Mouse (Mus musculus): ENCODE results near the gene Sh3pxd2b. TPM values are rescaled to one million over a fixed set of nuclear protein-coding genes. Genes with fewer than 3 reads are reported as not detected.

Gene Sh3pxd2b
- polyA plus RNA-seq, 1 experiment from 2014 or later, result 23.4 TPM

DNA sequence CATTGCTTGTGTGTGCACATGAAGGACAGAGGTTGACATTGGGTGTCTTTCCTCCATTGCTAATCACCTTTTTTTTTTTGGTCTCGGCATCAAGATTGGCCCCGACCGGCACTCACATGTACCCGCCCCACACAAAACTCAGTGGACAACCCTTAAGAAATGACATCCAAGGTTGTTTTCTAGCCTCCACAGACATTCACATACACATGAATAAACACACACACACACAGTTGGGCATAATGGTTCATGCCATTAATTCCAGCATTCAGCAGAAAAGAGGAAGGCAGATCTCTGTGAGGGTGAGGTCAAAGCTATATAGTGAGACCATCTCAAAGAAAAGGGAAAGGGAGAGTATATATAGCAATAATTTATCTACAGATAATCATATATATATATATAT, 105.1 kb downstream of the Sh3pxd2b start:
- no peaks in the 10 kb centered on the region for H3K27me3 ChIP-seq (ENCODE audit: control insufficient read depth, insufficient read depth, low read depth, low read length)
- no peak overlapping the region for H3K27ac ChIP-seq (ENCODE audit: low read length)
- ATAC-seq (ENCODE audit: low read depth), result no peak
- no peaks in the 10 kb centered on the region for H3K36me3 ChIP-seq (ENCODE audit: control insufficient read depth, insufficient read depth, low read length)
- H3K9me3 ChIP-seq (ENCODE audit: control insufficient read depth, low read length), result no peaks in the 10 kb centered on the region
- WGBS, result 89% methylated on average over 4 of the region's 4 CpGs
- no peak overlapping the region for H3K4me2 ChIP-seq (ENCODE audit: low read depth, low read length)
- 0 out of 2 replicates have a peak, but pooled peaks cover 3% of the 10 kb centered on the region for H3K4me1 ChIP-seq (replicated peaks; ENCODE audit: control insufficient read depth, insufficient read depth, low read length)
- H3K9ac ChIP-seq (ENCODE audit: low read length), result no peak overlapping the region
- no peak overlapping the region for H3K4me3 ChIP-seq (ENCODE audit: low read length)

DNA sequence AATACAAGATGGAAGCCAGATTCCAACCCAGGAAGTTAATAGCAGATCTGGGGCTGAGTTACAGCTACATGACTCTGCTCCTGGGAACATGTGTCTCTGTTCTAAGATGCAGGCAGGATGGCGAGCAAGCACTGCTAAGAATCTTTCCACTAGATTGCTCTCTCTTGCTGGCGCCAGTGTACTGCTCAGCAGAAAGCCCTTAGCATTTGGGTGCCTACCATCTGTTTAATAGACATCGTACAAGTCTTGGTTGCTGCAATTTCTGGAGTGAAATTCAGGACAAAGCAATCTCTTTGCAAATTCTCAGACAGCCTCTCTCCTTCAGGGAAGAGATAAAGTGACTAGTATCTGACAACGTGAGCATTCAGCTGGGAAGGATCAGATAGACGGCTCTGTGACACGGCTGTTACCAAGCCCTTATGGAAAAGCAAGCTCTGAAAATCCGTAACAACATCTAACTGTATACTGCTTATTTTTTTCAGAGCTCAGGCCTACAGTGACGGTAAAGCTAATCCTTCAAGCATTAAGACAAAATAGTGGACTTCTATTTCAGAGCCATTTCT, 105.8 kb downstream of the Sh3pxd2b start:
- 0 out of 2 replicates have a peak, but pooled peaks cover 3% of the 10 kb centered on the region for H3K4me1 ChIP-seq (replicated peaks; ENCODE audit: control insufficient read depth, insufficient read depth, low read length)
- H3K27ac ChIP-seq (ENCODE audit: low read length), result peak overlapping the region; percentile 12; the same call in 1 of the 2 replicates
- peak overlapping the region; percentile 10; the same call in 1 of the 2 replicates for H3K9ac ChIP-seq (ENCODE audit: low read length)
- 62% methylated on average over 8 of the region's 8 CpGs for WGBS
- no peaks in the 10 kb centered on the region for H3K9me3 ChIP-seq (ENCODE audit: control insufficient read depth, low read length)
- H3K4me3 ChIP-seq (ENCODE audit: low read length), result no peak overlapping the region
- ATAC-seq (ENCODE audit: low read depth), result no peak
- H3K27me3 ChIP-seq (ENCODE audit: control insufficient read depth, insufficient read depth, low read depth, low read length), result no peaks in the 10 kb centered on the region
- H3K36me3 ChIP-seq (ENCODE audit: control insufficient read depth, insufficient read depth, low read length), result no peaks in the 10 kb centered on the region
- no peak overlapping the region for H3K4me2 ChIP-seq (ENCODE audit: low read depth, low read length)

DNA sequence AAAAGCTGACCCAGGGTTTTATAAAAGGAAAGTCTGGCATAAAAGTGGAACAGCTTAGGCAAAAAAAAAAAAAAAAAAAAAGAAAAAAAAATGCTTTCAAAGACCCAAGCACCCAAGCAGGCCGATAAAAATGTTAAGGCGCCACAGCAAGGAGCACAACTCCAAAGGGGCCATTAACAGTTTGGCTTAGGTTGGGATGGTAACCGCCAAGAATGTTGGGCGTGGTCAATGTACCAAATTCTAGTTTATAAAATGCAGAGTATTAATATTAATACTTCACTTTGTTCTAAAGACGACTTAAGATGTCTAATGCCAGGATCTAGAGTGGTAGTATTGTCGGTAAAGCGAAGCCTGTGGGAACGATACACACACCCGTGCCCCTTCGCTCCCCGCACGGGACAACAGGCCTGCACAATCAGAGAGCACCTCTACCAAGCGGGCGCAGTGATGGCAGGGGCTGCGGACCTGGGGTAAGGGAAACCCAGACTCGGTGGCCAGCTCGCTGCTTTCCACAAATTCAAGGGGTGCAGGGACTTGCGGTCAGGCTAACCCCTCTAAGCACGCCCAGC, 106.7 kb downstream of the Sh3pxd2b start:
- peak overlapping the region; percentile 92 for H3K4me2 ChIP-seq (ENCODE audit: low read depth, low read length)
- no peaks in the 10 kb centered on the region for H3K36me3 ChIP-seq (ENCODE audit: control insufficient read depth, insufficient read depth, low read length)
- peak overlapping the region; percentile 94 for H3K4me3 ChIP-seq (ENCODE audit: low read length)
- peak overlapping the region; percentile 97 for H3K9ac ChIP-seq (ENCODE audit: low read length)
- 3% methylated on average over 19 of the region's 19 CpGs for WGBS
- H3K9me3 ChIP-seq (ENCODE audit: control insufficient read depth, low read length), result no peaks in the 10 kb centered on the region
- H3K4me1 ChIP-seq (replicated peaks; ENCODE audit: control insufficient read depth, insufficient read depth, low read length), result 0 out of 2 replicates have a peak, but pooled peaks cover 3% of the 10 kb centered on the region
- no peaks in the 10 kb centered on the region for H3K27me3 ChIP-seq (ENCODE audit: control insufficient read depth, insufficient read depth, low read depth, low read length)
- H3K27ac ChIP-seq (ENCODE audit: low read length), result peak overlapping the region; percentile 97
- no peak for ATAC-seq (ENCODE audit: low read depth)

DNA sequence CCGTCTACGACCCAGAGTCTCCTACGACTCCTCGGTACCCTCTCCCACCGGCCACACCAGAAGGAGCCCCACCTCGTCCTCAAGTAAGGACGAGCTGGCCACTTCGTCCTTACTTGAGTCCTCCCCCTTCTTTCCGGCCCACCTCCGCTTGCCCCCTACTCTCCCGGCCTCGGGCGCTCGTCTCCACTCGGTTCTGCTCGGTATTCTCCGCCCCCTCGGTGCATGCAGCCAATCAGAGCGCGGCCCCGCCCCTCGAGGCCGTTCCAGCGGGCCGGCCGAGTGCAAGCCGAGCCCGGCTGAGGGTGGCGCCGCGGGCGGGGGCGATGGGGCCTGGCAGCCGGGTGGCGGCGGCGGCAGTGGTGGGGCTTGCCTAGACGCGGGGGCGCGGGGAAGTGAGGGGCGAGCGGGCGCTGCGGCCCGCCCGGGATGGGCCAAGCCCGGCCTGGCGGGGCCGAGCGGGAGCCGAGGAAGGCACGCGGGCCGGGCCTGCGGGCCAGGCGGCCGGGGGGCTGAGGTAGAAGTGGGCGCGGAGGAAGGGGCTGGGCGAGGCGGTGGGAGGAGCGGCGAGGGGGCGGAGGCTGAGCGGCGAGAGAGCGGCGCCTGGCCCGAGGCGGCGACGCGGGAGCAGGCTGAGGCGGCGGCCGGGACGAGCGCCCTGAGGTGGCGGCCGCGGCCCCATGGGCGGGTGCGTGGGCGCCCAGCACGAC, 107.3 kb downstream of the Sh3pxd2b start, which contains the start of gene Ubtd2:
Gene Ubtd2 (plus strand): TSS at position 571 of the 707 bp plus-strand sequence.
- Histone ChIP-seq H3K36me3 (ENCODE audit: control insufficient read depth, insufficient read depth, low read length) (no peaks in the 10 kb centered on the region), H3K4me2 (ENCODE audit: low read depth, low read length) (peak within 1 kb of the TSS; percentile 92), H3K9ac (ENCODE audit: low read length) (peak within 1 kb of the TSS; percentile 97), H3K4me1 (replicated peaks; ENCODE audit: control insufficient read depth, insufficient read depth, low read length) (0 out of 2 replicates have a peak, but pooled peaks cover 3% of the 10 kb centered on the region), H3K27ac (ENCODE audit: low read length) (peak within 1 kb of the TSS; percentile 97), H3K4me3 (ENCODE audit: low read length) (peak within 1 kb of the TSS; percentile 94), H3K27me3 (ENCODE audit: control insufficient read depth, insufficient read depth, low read depth, low read length) (no peaks in the 10 kb centered on the region), H3K9me3 (ENCODE audit: control insufficient read depth, low read length) (no peaks in the 10 kb centered on the region)
- peak; percentile 98 for ATAC-seq (ENCODE audit: low read depth)
- under 1% methylated on average over 56 of the region's 86 CpGs for WGBS

DNA sequence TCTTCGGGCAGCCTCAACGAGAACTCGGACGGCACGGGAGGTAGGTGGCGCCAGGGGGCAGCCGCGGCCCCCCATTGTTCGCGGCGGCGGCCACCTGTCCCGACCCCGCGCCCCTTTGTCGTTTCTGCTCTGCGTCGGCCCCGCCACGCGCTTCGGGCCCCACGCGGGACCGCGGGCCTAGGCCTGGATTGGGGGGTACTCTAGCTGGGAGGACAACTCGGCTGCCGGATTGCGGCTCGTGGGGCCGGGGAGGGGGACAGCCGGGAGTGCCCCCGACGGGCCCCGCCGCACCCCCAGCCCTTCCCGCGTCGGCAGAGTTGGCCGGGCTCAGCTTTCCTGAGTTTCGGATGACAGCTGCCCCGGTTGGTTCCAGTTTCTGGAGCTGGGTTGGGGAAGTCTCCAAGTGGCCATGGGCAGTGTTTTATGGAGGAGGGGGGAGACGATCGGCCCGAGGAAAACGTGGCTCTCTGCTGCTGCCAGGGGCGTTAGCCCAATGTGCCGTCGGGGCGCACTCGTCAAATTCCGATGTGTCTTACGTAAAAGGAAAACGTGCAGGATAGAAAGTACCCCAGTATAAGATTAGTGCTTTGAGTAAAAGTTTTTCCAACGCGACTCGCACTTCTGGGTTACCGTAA, 108.0 kb downstream of the Sh3pxd2b start:
- Histone ChIP-seq H3K4me3 (ENCODE audit: low read length) (peak overlapping the region; percentile 94), H3K27ac (ENCODE audit: low read length) (peak overlapping the region; percentile 97), H3K4me2 (ENCODE audit: low read depth, low read length) (peak overlapping the region; percentile 66), H3K36me3 (ENCODE audit: control insufficient read depth, insufficient read depth, low read length) (no peaks in the 10 kb centered on the region), H3K4me1 (replicated peaks; ENCODE audit: control insufficient read depth, insufficient read depth, low read length) (0 out of 2 replicates have a peak, but pooled peaks cover 3% of the 10 kb centered on the region), H3K9ac (ENCODE audit: low read length) (peak overlapping the region; percentile 97), H3K9me3 (ENCODE audit: control insufficient read depth, low read length) (no peaks in the 10 kb centered on the region), H3K27me3 (ENCODE audit: control insufficient read depth, insufficient read depth, low read depth, low read length) (no peaks in the 10 kb centered on the region)
- under 1% methylated on average over 58 of the region's 58 CpGs for WGBS
- peak; percentile 27 for ATAC-seq (ENCODE audit: low read depth)

DNA sequence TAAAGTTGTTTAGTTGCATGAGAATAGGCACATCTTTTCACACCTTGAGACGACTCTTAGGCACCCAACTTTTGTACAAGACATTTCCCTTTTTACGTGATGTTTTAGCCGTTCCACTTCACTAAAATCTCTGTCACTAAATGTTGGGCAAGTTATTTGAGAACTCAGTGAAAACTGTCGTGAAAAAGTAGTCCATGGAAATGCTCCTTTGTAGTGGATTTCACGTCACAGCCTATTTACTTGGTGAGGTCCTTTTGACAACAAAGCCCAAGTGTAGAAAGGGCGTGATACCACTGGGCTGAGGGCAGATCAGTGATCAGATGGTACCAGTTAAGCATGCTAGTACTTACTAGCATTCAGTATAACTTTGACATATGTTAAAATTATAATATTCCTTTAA, 108.7 kb downstream of the Sh3pxd2b start:
- Histone ChIP-seq H3K36me3 (ENCODE audit: control insufficient read depth, insufficient read depth, low read length) (no peaks in the 10 kb centered on the region), H3K4me2 (ENCODE audit: low read depth, low read length) (peak overlapping the region; percentile 66), H3K4me1 (replicated peaks; ENCODE audit: control insufficient read depth, insufficient read depth, low read length) (0 out of 2 replicates have a peak, but pooled peaks cover 3% of the 10 kb centered on the region), H3K27me3 (ENCODE audit: control insufficient read depth, insufficient read depth, low read depth, low read length) (no peaks in the 10 kb centered on the region), H3K4me3 (ENCODE audit: low read length) (peak overlapping the region; percentile 94), H3K27ac (ENCODE audit: low read length) (peak overlapping the region; percentile 97; the same call in 1 of the 2 replicates), H3K9me3 (ENCODE audit: control insufficient read depth, low read length) (no peaks in the 10 kb centered on the region), H3K9ac (ENCODE audit: low read length) (peak overlapping the region; percentile 97)
- 4% methylated on average over 6 of the region's 6 CpGs for WGBS
- no peak for ATAC-seq (ENCODE audit: low read depth)

DNA sequence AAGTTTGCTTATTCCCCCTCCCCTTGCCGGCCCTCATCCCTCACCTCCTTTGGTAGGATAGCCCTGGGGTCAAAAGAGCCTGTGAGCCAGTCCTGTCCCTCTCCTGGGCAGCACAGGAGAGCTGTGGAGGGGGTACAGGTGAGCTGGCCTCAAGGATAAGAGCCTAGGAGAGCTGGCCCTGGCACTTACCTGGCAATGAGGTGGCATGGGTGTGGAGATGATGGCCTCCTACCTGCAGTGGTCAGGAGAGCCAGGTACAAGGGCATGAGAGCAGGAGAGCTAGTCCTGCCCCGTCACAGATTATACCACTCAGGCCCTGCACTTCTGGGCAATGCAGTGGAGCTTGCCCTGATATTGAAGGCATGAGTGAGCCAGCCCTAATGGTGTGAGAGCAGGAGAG, 116.7 kb downstream of the Sh3pxd2b start:
- Histone ChIP-seq H3K36me3 (ENCODE audit: control insufficient read depth, insufficient read depth, low read length) (no peaks in the 10 kb centered on the region), H3K9me3 (ENCODE audit: control insufficient read depth, low read length) (no peaks in the 10 kb centered on the region), H3K27ac (ENCODE audit: low read length) (no peak overlapping the region), H3K4me2 (ENCODE audit: low read depth, low read length) (no peak overlapping the region), H3K4me3 (ENCODE audit: low read length) (no peak overlapping the region), H3K4me1 (replicated peaks; ENCODE audit: control insufficient read depth, insufficient read depth, low read length) (0 out of 2 replicates have a peak, but pooled peaks cover 4% of the 10 kb centered on the region), H3K27me3 (ENCODE audit: control insufficient read depth, insufficient read depth, low read depth, low read length) (no peaks in the 10 kb centered on the region), H3K9ac (ENCODE audit: low read length) (no peak overlapping the region)
- 44% methylated on average over 2 of the region's 2 CpGs for WGBS
- peak; percentile 31 for ATAC-seq (ENCODE audit: low read depth)

DNA sequence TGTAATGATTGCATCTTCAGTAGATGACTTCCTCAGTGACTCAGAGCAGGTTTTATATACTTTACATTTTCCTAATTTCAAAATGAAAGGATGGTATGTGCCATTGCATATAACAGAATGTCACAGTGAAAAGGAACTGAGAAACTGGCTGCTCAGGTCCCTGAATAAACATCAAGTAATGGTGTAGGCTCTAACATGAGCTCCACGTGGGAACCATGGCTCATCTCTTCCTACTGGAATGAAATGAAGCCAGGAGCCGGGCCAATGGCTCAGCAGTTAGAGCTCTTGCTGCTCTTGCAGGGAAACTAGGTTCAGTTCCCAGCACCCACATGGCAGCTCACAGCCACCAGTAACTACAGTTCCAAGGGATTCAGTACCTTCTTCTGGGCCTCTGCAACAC, 124.3 kb downstream of the Sh3pxd2b start:
- Histone ChIP-seq H3K9me3 (ENCODE audit: control insufficient read depth, low read length) (no peaks in the 10 kb centered on the region), H3K4me2 (ENCODE audit: low read depth, low read length) (no peak overlapping the region), H3K36me3 (ENCODE audit: control insufficient read depth, insufficient read depth, low read length) (no peaks in the 10 kb centered on the region), H3K4me3 (ENCODE audit: low read length) (no peak overlapping the region), H3K9ac (ENCODE audit: low read length) (no peak overlapping the region), H3K27ac (ENCODE audit: low read length) (no peak overlapping the region), H3K4me1 (replicated peaks; ENCODE audit: control insufficient read depth, insufficient read depth, low read length) (no peaks in the 10 kb centered on the region), H3K27me3 (ENCODE audit: control insufficient read depth, insufficient read depth, low read depth, low read length) (no peaks in the 10 kb centered on the region)
- 54% methylated on average over 2 of the region's 2 CpGs for WGBS
- no peak for ATAC-seq (ENCODE audit: low read depth)

DNA sequence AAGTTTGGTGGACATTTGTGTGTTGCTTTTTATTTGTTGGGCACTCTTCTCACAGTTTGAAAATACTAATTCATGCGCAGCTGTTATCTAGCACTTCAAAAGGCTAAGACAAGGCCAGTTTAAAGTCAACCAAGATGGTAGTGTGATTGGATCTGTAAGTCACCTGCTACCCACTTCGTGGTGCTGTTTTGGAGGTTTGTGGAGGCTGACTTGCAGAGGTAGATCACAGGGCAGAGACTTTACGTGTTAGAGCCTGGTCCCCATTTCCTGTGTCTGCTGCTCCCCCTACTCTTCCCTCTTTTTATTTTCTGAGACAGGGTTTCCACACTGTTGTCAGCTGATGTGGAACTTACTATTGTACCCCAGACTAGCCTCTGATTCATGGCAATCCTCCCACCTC, 127.1 kb downstream of the Sh3pxd2b start:
- no peak for ATAC-seq (ENCODE audit: low read depth)
- no peak overlapping the region for H3K4me2 ChIP-seq (ENCODE audit: low read depth, low read length)

More for the DNA sequence above, 127.1 kb downstream of the Sh3pxd2b start:
- Histone ChIP-seq H3K27me3 (ENCODE audit: control insufficient read depth, insufficient read depth, low read depth, low read length) (no peaks in the 10 kb centered on the region), H3K27ac (ENCODE audit: low read length) (no peak overlapping the region), H3K4me1 (replicated peaks; ENCODE audit: control insufficient read depth, insufficient read depth, low read length) (no peaks in the 10 kb centered on the region), H3K4me3 (ENCODE audit: low read length) (no peak overlapping the region), H3K36me3 (ENCODE audit: control insufficient read depth, insufficient read depth, low read length) (no peaks in the 10 kb centered on the region), H3K9me3 (ENCODE audit: control insufficient read depth, low read length) (no peaks in the 10 kb centered on the region), H3K9ac (ENCODE audit: low read length) (no peak overlapping the region)
- WGBS, result 79% methylated on average over 3 of the region's 3 CpGs

All from lung, embryonic 16.5 days (tissue).